Mouse (Mus musculus) heart, adult 2 months (tissue): ENCODE measurements around the gene Hist2h2aa2.

Experiments
- CTCF ChIP-seq: fragments of 200-600 bp; IDR thresholded peaks from 2 replicates; pipeline ENCODE4 v1.8.1; 2022; ENCODE audit warnings: antibody characterized with exemption, mild to moderate bottlenecking, moderate library complexity
- EP300 ChIP-seq: fragments of 200-500 bp; IDR thresholded peaks from 2 replicates; pipeline ENCODE4 v1.6.1; 2011; ENCODE audit warnings: low read depth, low read length, control low read depth; ENCODE audit not compliant: insufficient read depth
- POLR2A ChIP-seq: fragments of 200-500 bp; IDR thresholded peaks from 2 replicates; pipeline ENCODE4 v1.6.1; 2011; ENCODE audit warnings: mild to moderate bottlenecking, low read depth, low read length, control low read depth; ENCODE audit not compliant: insufficient read depth

DNA sequence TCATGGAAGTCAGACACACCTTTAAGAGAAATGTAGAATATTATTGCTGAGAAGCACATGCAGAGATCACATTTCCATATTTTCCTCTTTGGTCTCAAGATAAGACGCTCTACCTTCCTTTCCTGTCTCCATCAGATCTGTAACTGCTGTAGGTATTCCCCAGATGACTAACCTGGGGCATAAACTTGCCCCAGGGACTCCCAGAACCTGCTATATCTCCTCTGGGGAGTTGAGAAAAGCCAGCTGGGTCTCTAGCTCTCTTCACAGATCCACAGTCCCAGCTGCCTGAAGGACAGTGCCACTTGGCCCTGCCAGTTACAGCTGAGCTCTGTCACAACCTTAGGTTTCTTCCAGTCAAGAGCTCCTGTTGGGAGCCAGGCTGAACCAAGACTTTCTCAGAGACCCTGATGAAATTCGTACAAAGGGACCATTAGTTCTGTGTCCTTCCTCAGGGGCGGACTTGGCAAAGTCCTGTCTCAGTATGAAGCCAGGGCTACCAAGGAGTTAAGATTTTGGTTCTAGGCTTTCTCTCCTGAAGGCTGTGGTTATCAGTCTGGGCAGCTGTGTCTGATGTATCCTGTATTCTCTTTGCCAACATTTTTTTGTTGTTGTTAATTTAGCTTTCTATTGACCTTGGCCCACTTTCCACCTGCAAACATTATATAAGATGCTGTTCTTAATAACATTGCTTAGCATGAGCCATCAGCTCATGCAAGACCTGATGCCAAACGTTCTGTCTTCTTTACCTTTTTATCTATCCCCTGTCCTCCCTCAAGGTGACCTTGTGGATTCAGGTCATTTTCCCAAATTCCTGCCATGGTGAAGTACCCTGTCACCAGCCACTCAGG lies 8.9 kb downstream of the Hist2h2aa2 start:
- TF ChIP-seq POLR2A (no peak), CTCF (no peak), EP300 (no peak)
